Mouse (Mus musculus): Measurements from ENCODE around the gene Smchd1. TPM values are rescaled to one million over a fixed set of nuclear protein-coding genes. Genes with fewer than 3 reads are reported as not detected.
"Not testable (repeated sequence)": the region's sequence is repeated elsewhere in the genome, so short reads cannot be mapped to it uniquely, and the experiment has no call there.

Gene Smchd1
- polyA plus RNA-seq, 1 experiment from 2014 or later: 82.6 TPM

- Histone ChIP-seq H3K4me1 (peaks cover 31% of the 10 kb centered on the region), H3K36me3 (0 out of 2 replicates have a peak, but pooled peaks cover 3% of the 10 kb centered on the region), H3K9me3 (replicated peaks) (no peaks in the 10 kb centered on the region), H3K27ac (no peak overlapping the region), H3K4me3 (no peak overlapping the region), H3K27me3 (ENCODE audit: low read depth, poor library complexity, severe bottlenecking) (no peaks in the 10 kb centered on the region)
- no peak for DNase-seq (ENCODE audit: low spot score)
- 94% methylated on average over 8 of the region's 8 CpGs for WGBS
These were observed 2.3 kb upstream of the Smchd1 start for GRCm38 (mm10) chr17:71477481-71477880.

- Histone ChIP-seq H3K27me3 (ENCODE audit: low read depth, poor library complexity, severe bottlenecking) (no peaks in the 10 kb centered on the region), H3K4me3 (peak overlapping the region; percentile 85), H3K4me1 (peaks cover 31% of the 10 kb centered on the region), H3K9me3 (replicated peaks) (no peaks in the 10 kb centered on the region), H3K36me3 (0 out of 2 replicates have a peak, but pooled peaks cover 3% of the 10 kb centered on the region), H3K27ac (no peak overlapping the region; the same call in none of the 2 replicates)
- 67% methylated on average over 7 of the region's 7 CpGs for WGBS
- DNase-seq (ENCODE audit: low spot score): no peak
These were observed 1.3 kb upstream of the Smchd1 start for GRCm38 (mm10) chr17:71476346-71477020.

- peaks cover 28% of the 10 kb centered on the region for H3K4me1 ChIP-seq
- H3K36me3 ChIP-seq: 0 out of 2 replicates have a peak, but pooled peaks cover 3% of the 10 kb centered on the region
- DNase-seq (ENCODE audit: low spot score): no peak
- H3K9me3 ChIP-seq (replicated peaks): no peaks in the 10 kb centered on the region
- peak overlapping the region; percentile 85 for H3K4me3 ChIP-seq
- no peaks in the 10 kb centered on the region for H3K27me3 ChIP-seq (ENCODE audit: low read depth, poor library complexity, severe bottlenecking)
- WGBS: under 1% methylated on average over 31 of the region's 31 CpGs
- H3K27ac ChIP-seq: peak overlapping the region; percentile 99
These were observed 554 bp upstream of the Smchd1 start for GRCm38 (mm10) chr17:71475705-71476089.

- H3K9me3 ChIP-seq (replicated peaks): no peaks in the 10 kb centered on the region
- H3K27me3 ChIP-seq (ENCODE audit: low read depth, poor library complexity, severe bottlenecking): no peaks in the 10 kb centered on the region
- H3K4me1 ChIP-seq: peaks cover 17% of the 10 kb centered on the region
- H3K27ac ChIP-seq: peak overlapping the region; percentile 99
- WGBS: 20% methylated on average over 8 of the region's 8 CpGs
- H3K36me3 ChIP-seq: 0 out of 2 replicates have a peak, but pooled peaks cover 3% of the 10 kb centered on the region
- peak overlapping the region; percentile 85 for H3K4me3 ChIP-seq
- DNase-seq (ENCODE audit: low spot score): no peak
These were observed 1.0 kb downstream of the Smchd1 start for GRCm38 (mm10) chr17:71474128-71474527.

GRCm38 (mm10) chr17:71471261-71471660 is 3.9 kb downstream of the Smchd1 start:
- DNase-seq (ENCODE audit: low spot score): no peak
- Histone ChIP-seq H3K36me3 (0 out of 2 replicates have a peak, but pooled peaks cover 3% of the 10 kb centered on the region), H3K27me3 (ENCODE audit: low read depth, poor library complexity, severe bottlenecking) (no peaks in the 10 kb centered on the region), H3K4me1 (peaks cover 10% of the 10 kb centered on the region), H3K27ac (no peak overlapping the region), H3K4me3 (no peak overlapping the region), H3K9me3 (replicated peaks) (no peaks in the 10 kb centered on the region)
- 85% methylated on average over 2 of the region's 2 CpGs for WGBS

GRCm38 (mm10) chr17:71460312-71460711 is 14.8 kb downstream of the Smchd1 start:
- H3K36me3 ChIP-seq: peaks cover 89% of the 10 kb centered on the region
- 96% methylated on average over 3 of the region's 3 CpGs for WGBS

GRCm38 (mm10) chr17:71459818-71460217 is 15.3 kb downstream of the Smchd1 start, which contains the start of gene Gm4707:
Gm4707 (minus strand) TSS chr17:71459918.
- no peaks in the 10 kb centered on the region for H3K4me1 ChIP-seq
- no peak for DNase-seq (ENCODE audit: low spot score)
- no peaks in the 10 kb centered on the region for H3K9me3 ChIP-seq (replicated peaks)
- H3K36me3 ChIP-seq: peaks cover 90% of the 10 kb centered on the region
- no peak within 1 kb of the TSS for H3K27ac ChIP-seq
- H3K4me3 ChIP-seq: no peak within 1 kb of the TSS
- H3K27me3 ChIP-seq (ENCODE audit: low read depth, poor library complexity, severe bottlenecking): no peaks in the 10 kb centered on the region
- WGBS: 100% methylated on average over 2 of the region's 2 CpGs

More at GRCm38 (mm10) chr17:71460312-71460711, 14.8 kb downstream of the Smchd1 start:
- H3K9me3 ChIP-seq (replicated peaks): no peaks in the 10 kb centered on the region
- H3K4me1 ChIP-seq: no peaks in the 10 kb centered on the region
- H3K27ac ChIP-seq: no peak overlapping the region
- H3K27me3 ChIP-seq (ENCODE audit: low read depth, poor library complexity, severe bottlenecking): no peaks in the 10 kb centered on the region
- no peak for DNase-seq (ENCODE audit: low spot score)
- H3K4me3 ChIP-seq: no peak overlapping the region

GRCm38 (mm10) chr17:71457361-71457760 is 17.8 kb downstream of the Smchd1 start:
- H3K36me3 ChIP-seq: peaks cover 84% of the 10 kb centered on the region
- H3K9me3 ChIP-seq (replicated peaks); H3K27ac ChIP-seq; DNase-seq (ENCODE audit: low spot score); H3K27me3 ChIP-seq (ENCODE audit: low read depth, poor library complexity, severe bottlenecking); H3K4me1 ChIP-seq; H3K4me3 ChIP-seq: not testable (repeated sequence)
- WGBS: 90% methylated on average over 6 of the region's 6 CpGs

GRCm38 (mm10) chr17:71445191-71445590 is 30.0 kb downstream of the Smchd1 start:
- DNase-seq (ENCODE audit: low spot score): no peak
- Histone ChIP-seq H3K4me3 (no peak overlapping the region), H3K36me3 (peaks cover 79% of the 10 kb centered on the region), H3K27ac (no peak overlapping the region), H3K27me3 (ENCODE audit: low read depth, poor library complexity, severe bottlenecking) (no peaks in the 10 kb centered on the region), H3K4me1 (no peaks in the 10 kb centered on the region), H3K9me3 (replicated peaks) (no peaks in the 10 kb centered on the region)
- 95% methylated on average over 6 of the region's 6 CpGs for WGBS

- Histone ChIP-seq H3K27ac (no peak overlapping the region), H3K36me3 (peaks cover 80% of the 10 kb centered on the region), H3K27me3 (ENCODE audit: low read depth, poor library complexity, severe bottlenecking) (no peaks in the 10 kb centered on the region), H3K4me3 (no peak overlapping the region), H3K9me3 (replicated peaks) (no peaks in the 10 kb centered on the region), H3K4me1 (no peaks in the 10 kb centered on the region)
- DNase-seq (ENCODE audit: low spot score): no peak
- 90% methylated on average over 2 of the region's 2 CpGs for WGBS
These were observed 30.4 kb downstream of the Smchd1 start for GRCm38 (mm10) chr17:71444718-71445117.

GRCm38 (mm10) chr17:71444126-71444525 is 31.0 kb downstream of the Smchd1 start:
- Histone ChIP-seq H3K27me3 (ENCODE audit: low read depth, poor library complexity, severe bottlenecking) (no peaks in the 10 kb centered on the region), H3K27ac (no peak overlapping the region), H3K36me3 (peaks cover 79% of the 10 kb centered on the region), H3K4me1 (no peaks in the 10 kb centered on the region), H3K4me3 (no peak overlapping the region), H3K9me3 (replicated peaks) (no peaks in the 10 kb centered on the region)
- no peak for DNase-seq (ENCODE audit: low spot score)
- WGBS: 96% methylated on average over 3 of the region's 3 CpGs

GRCm38 (mm10) chr17:71443273-71443672 is 31.9 kb downstream of the Smchd1 start:
- 96% methylated on average over 6 of the region's 6 CpGs for WGBS
- no peaks in the 10 kb centered on the region for H3K4me1 ChIP-seq
- H3K36me3 ChIP-seq: peaks cover 73% of the 10 kb centered on the region
- no peaks in the 10 kb centered on the region for H3K27me3 ChIP-seq (ENCODE audit: low read depth, poor library complexity, severe bottlenecking)
- H3K27ac ChIP-seq: no peak overlapping the region
- DNase-seq (ENCODE audit: low spot score): no peak
- no peaks in the 10 kb centered on the region for H3K9me3 ChIP-seq (replicated peaks)
- no peak overlapping the region for H3K4me3 ChIP-seq

- not testable (repeated sequence) for H3K9me3 ChIP-seq (replicated peaks); H3K4me3 ChIP-seq; H3K4me1 ChIP-seq; DNase-seq (ENCODE audit: low spot score); H3K27ac ChIP-seq; H3K27me3 ChIP-seq (ENCODE audit: low read depth, poor library complexity, severe bottlenecking)
- peaks cover 83% of the 10 kb centered on the region for H3K36me3 ChIP-seq
- WGBS: 94% methylated on average over 2 of the region's 2 CpGs
These were observed 52.6 kb downstream of the Smchd1 start for GRCm38 (mm10) chr17:71422502-71422901.
